Mouse (Mus musculus): Measurements from ENCODE around the gene Ush1c. TPM values are rescaled to one million over a fixed set of nuclear protein-coding genes. Genes with fewer than 3 reads are reported as not detected.
A peak's percentile ranks its signal among the peaks of the same experiment; 100 is the strongest.

Ush1c gene
- polyA plus RNA-seq, 1 experiment from 2014 or later = 2.3 TPM

DNA sequence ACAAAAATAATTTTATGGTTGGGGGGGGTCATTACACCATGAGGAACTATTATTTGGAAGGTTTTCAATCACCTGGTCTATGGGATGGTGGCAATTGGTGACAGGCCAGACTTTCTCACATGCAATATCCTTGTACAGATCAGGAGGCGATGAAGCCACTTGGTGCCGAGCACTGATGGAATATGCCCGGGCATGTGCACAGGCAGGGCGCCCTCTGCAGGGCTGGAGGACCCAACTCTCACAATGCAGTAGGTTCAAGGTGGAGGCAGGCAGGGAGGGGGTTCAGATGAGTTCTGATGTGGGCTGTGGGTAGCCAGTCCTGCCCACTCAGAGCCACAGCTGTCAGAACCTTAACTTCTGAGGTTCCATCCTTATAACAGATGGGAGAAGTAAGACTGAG is 13.5 kb upstream of the Ush1c start:
- 86% methylated on average over 4 of the region's 4 CpGs for WGBS
- Histone ChIP-seq H3K4me1 (ENCODE audit: control insufficient read depth, insufficient read depth, low read length) (no peaks in the 10 kb centered on the region), H3K27me3 (ENCODE audit: control insufficient read depth, insufficient read depth, low read depth, low read length) (no peaks in the 10 kb centered on the region), H3K9me3 (replicated peaks; ENCODE audit: control insufficient read depth, low read length, poor library complexity, severe bottlenecking) (no peaks in the 10 kb centered on the region), H3K36me3 (ENCODE audit: control insufficient read depth, insufficient read depth, low read length) (no peaks in the 10 kb centered on the region), H3K27ac (ENCODE audit: low read length) (no peak overlapping the region), H3K9ac (ENCODE audit: low read depth, low read length) (no peak overlapping the region), H3K4me3 (ENCODE audit: low read depth, low read length) (no peak overlapping the region), H3K4me2 (ENCODE audit: low read length) (no peak overlapping the region)
- ATAC-seq = no peak

- no peak overlapping the region for H3K4me2 ChIP-seq (ENCODE audit: low read length)
- H3K27ac ChIP-seq (ENCODE audit: low read length) = no peak overlapping the region
- H3K4me1 ChIP-seq (ENCODE audit: control insufficient read depth, insufficient read depth, low read length) = no peaks in the 10 kb centered on the region
- no peak overlapping the region for H3K4me3 ChIP-seq (ENCODE audit: low read depth, low read length)
- no peaks in the 10 kb centered on the region for H3K27me3 ChIP-seq (ENCODE audit: control insufficient read depth, insufficient read depth, low read depth, low read length)
- no peaks in the 10 kb centered on the region for H3K9me3 ChIP-seq (replicated peaks; ENCODE audit: control insufficient read depth, low read length, poor library complexity, severe bottlenecking)
- 89% methylated on average over 3 of the region's 3 CpGs for WGBS
- no peaks in the 10 kb centered on the region for H3K36me3 ChIP-seq (ENCODE audit: control insufficient read depth, insufficient read depth, low read length)
- no peak overlapping the region for H3K9ac ChIP-seq (ENCODE audit: low read depth, low read length)
- ATAC-seq = no peak
Observed at GRCm38 (mm10) chr7:46247606-46248005, 9.3 kb upstream of the Ush1c start.

- no peak overlapping the region for H3K4me3 ChIP-seq (ENCODE audit: low read depth, low read length)
- H3K27ac ChIP-seq (ENCODE audit: low read length) = no peak overlapping the region
- no peaks in the 10 kb centered on the region for H3K9me3 ChIP-seq (replicated peaks; ENCODE audit: control insufficient read depth, low read length, poor library complexity, severe bottlenecking)
- no peak overlapping the region for H3K9ac ChIP-seq (ENCODE audit: low read depth, low read length)
- H3K27me3 ChIP-seq (ENCODE audit: control insufficient read depth, insufficient read depth, low read depth, low read length) = no peaks in the 10 kb centered on the region
- H3K36me3 ChIP-seq (ENCODE audit: control insufficient read depth, insufficient read depth, low read length) = no peaks in the 10 kb centered on the region
- no peaks in the 10 kb centered on the region for H3K4me1 ChIP-seq (ENCODE audit: control insufficient read depth, insufficient read depth, low read length)
- H3K4me2 ChIP-seq (ENCODE audit: low read length) = no peak overlapping the region
- ATAC-seq = no peak
Observed at GRCm38 (mm10) chr7:46246876-46247275, 8.6 kb upstream of the Ush1c start.

- WGBS = 24% methylated on average over 2 of the region's 2 CpGs
- no peak for ATAC-seq
- H3K4me3 ChIP-seq (ENCODE audit: low read depth, low read length) = no peak within 1 kb of the TSS
Observed at GRCm38 (mm10) chr7:46240696-46241095, 2.4 kb upstream of the Ush1c start, which contains the start of gene Otog. Gene Otog, plus strand, starts transcription at chr7:46240987.

DNA sequence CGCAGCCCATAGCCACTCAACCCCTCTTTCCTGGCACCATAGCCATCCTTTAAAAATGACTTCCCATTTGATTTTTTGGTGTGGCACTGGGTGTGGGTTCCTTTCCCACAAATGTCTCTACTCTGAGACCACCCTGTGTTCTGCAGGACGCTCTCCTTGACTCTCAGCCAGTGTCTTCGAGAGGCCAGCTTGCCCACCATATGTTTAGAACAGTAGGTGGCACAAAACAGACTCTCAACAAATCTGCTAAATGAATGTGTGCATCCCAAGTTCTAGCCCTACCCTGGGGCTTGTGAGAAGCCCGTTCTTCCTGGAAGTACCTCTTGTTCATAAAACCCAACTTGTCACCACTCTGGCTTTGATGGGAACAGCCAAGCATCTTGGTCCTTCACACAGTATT is 1.8 kb upstream of the Ush1c start:
- Histone ChIP-seq H3K27me3 (ENCODE audit: control insufficient read depth, insufficient read depth, low read depth, low read length) (no peaks in the 10 kb centered on the region; the same call in 1 of the 2 replicates), H3K4me3 (ENCODE audit: low read depth, low read length) (no peak overlapping the region), H3K27ac (ENCODE audit: low read length) (no peak overlapping the region), H3K9ac (ENCODE audit: low read depth, low read length) (no peak overlapping the region), H3K36me3 (ENCODE audit: control insufficient read depth, insufficient read depth, low read length) (no peaks in the 10 kb centered on the region), H3K4me2 (ENCODE audit: low read length) (no peak overlapping the region), H3K9me3 (replicated peaks; ENCODE audit: control insufficient read depth, low read length, poor library complexity, severe bottlenecking) (no peaks in the 10 kb centered on the region), H3K4me1 (ENCODE audit: control insufficient read depth, insufficient read depth, low read length) (peaks cover 19% of the 10 kb centered on the region)
- WGBS = 85% methylated on average over 4 of the region's 4 CpGs
- ATAC-seq = no peak

More at GRCm38 (mm10) chr7:46240696-46241095, 2.4 kb upstream of the Ush1c start, which contains the start of gene Otog:
- Histone ChIP-seq H3K4me1 (ENCODE audit: control insufficient read depth, insufficient read depth, low read length) (peaks cover 16% of the 10 kb centered on the region), H3K9me3 (replicated peaks; ENCODE audit: control insufficient read depth, low read length, poor library complexity, severe bottlenecking) (no peaks in the 10 kb centered on the region), H3K9ac (ENCODE audit: low read depth, low read length) (no peak within 1 kb of the TSS), H3K27me3 (ENCODE audit: control insufficient read depth, insufficient read depth, low read depth, low read length) (no peaks in the 10 kb centered on the region; the same call in 1 of the 2 replicates), H3K27ac (ENCODE audit: low read length) (no peak within 1 kb of the TSS), H3K4me2 (ENCODE audit: low read length) (no peak within 1 kb of the TSS), H3K36me3 (ENCODE audit: control insufficient read depth, insufficient read depth, low read length) (no peaks in the 10 kb centered on the region)

DNA sequence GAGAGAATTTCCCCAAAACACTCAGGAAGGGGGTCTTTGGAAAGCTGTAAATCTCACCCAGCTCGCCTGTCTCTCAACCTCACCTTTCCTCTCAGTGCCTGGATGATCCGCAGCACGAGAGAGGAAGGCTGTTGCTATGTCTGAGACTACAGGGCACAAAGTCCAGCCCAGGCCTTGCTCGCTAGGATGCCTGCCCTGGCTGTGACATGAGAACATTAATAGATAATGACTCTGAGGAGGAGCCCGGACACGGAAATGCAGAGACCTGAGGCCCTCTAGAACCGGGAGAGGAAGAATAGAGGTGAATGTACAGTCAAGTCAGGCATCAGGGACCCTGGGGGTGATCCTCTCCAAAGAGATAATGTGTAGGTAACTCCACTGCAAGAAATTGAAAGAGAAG is 1.1 kb downstream of the Ush1c start:
- ATAC-seq = no peak
- H3K4me3 ChIP-seq (ENCODE audit: low read depth, low read length) = no peak overlapping the region
- no peak overlapping the region for H3K27ac ChIP-seq (ENCODE audit: low read length)
- H3K4me2 ChIP-seq (ENCODE audit: low read length) = no peak overlapping the region
- no peak overlapping the region for H3K9ac ChIP-seq (ENCODE audit: low read depth, low read length)
- WGBS = 63% methylated on average over 7 of the region's 7 CpGs
- no peaks in the 10 kb centered on the region for H3K9me3 ChIP-seq (replicated peaks; ENCODE audit: control insufficient read depth, low read length, poor library complexity, severe bottlenecking)
- no peaks in the 10 kb centered on the region for H3K36me3 ChIP-seq (ENCODE audit: control insufficient read depth, insufficient read depth, low read length)
- H3K4me1 ChIP-seq (ENCODE audit: control insufficient read depth, insufficient read depth, low read length) = peaks cover 19% of the 10 kb centered on the region
- no peaks in the 10 kb centered on the region; the same call in 1 of the 2 replicates for H3K27me3 ChIP-seq (ENCODE audit: control insufficient read depth, insufficient read depth, low read depth, low read length)

DNA sequence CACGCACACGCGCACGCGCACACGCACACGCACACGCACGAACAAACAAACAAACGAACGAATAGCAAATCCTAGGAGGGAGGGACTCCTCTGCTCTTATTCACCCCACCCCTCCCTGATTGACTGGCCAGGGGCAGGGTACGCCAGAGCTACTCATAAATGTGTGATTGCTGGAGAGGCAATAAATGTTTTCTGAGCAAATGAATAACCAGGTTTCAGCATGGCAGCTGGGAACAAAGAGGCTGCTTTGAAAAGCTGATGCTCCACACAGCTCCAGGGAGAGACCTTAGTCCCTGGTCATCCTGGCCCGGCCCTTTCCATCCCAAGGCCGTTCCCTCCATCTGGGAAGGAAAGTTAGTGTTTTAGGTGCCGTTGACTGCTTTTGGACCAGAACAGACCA is 1.9 kb downstream of the Ush1c start:
- no peaks in the 10 kb centered on the region for H3K9me3 ChIP-seq (replicated peaks; ENCODE audit: control insufficient read depth, low read length, poor library complexity, severe bottlenecking)
- no peaks in the 10 kb centered on the region; the same call in 1 of the 2 replicates for H3K27me3 ChIP-seq (ENCODE audit: control insufficient read depth, insufficient read depth, low read depth, low read length)
- peak; percentile 63 for ATAC-seq
- H3K4me3 ChIP-seq (ENCODE audit: low read depth, low read length) = no peak overlapping the region
- peaks cover 19% of the 10 kb centered on the region for H3K4me1 ChIP-seq (ENCODE audit: control insufficient read depth, insufficient read depth, low read length)
- H3K9ac ChIP-seq (ENCODE audit: low read depth, low read length) = no peak overlapping the region
- no peak overlapping the region for H3K4me2 ChIP-seq (ENCODE audit: low read length)
- no peaks in the 10 kb centered on the region for H3K36me3 ChIP-seq (ENCODE audit: control insufficient read depth, insufficient read depth, low read length)
- H3K27ac ChIP-seq (ENCODE audit: low read length) = peak overlapping the region; percentile 0; the same call in 1 of the 2 replicates
- WGBS = 70% methylated on average over 15 of the region's 15 CpGs

DNA sequence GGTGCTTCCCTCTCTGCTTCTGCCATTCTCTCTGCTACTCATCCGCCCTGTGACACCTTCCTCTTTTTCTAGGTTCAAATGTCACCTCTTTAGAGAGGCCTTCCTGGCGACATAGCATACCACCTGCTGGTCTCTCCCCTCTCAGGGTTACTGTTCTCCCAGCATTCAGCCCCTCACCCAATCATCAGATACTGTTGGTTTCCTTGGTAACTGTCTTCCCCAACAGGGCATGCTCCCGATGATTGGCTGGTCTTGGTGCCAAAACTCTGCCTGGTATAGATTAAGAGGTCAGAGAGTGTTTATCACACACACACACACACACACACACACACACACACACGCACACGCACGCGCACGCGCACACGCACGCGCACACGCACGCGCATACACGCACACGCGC is 2.4 kb downstream of the Ush1c start:
- Histone ChIP-seq H3K27me3 (ENCODE audit: control insufficient read depth, insufficient read depth, low read depth, low read length) (no peaks in the 10 kb centered on the region; the same call in 1 of the 2 replicates), H3K9me3 (replicated peaks; ENCODE audit: control insufficient read depth, low read length, poor library complexity, severe bottlenecking) (no peaks in the 10 kb centered on the region), H3K4me2 (ENCODE audit: low read length) (no peak overlapping the region), H3K9ac (ENCODE audit: low read depth, low read length) (no peak overlapping the region), H3K27ac (ENCODE audit: low read length) (peak overlapping the region; percentile 25; the same call in 1 of the 2 replicates), H3K4me1 (ENCODE audit: control insufficient read depth, insufficient read depth, low read length) (peaks cover 19% of the 10 kb centered on the region), H3K36me3 (ENCODE audit: control insufficient read depth, insufficient read depth, low read length) (no peaks in the 10 kb centered on the region), H3K4me3 (ENCODE audit: low read depth, low read length) (no peak overlapping the region)
- 48% methylated on average over 12 of the region's 18 CpGs for WGBS
- peak; percentile 86 for ATAC-seq

DNA sequence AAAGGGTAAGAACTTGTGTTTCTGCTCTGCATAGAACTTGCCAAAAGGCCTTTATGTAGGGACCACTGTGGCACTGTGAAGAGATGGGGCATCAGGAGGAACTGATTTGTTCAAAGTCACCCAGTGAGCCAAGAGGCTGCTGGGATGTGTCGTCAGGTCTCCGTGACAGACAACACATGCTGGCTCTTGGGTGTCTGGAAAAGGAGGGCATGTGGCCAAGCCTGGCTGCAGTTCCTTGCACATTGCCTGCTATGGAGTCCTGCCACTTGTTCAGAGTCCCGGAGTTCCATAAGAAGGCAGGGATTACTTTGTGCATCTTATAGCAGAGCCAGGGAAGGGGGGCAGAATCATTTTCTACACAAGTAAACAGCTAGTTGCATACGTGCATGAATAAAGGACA is 11.4 kb downstream of the Ush1c start:
- WGBS = 53% methylated on average over 4 of the region's 4 CpGs
- Histone ChIP-seq H3K9me3 (replicated peaks; ENCODE audit: control insufficient read depth, low read length, poor library complexity, severe bottlenecking) (no peaks in the 10 kb centered on the region), H3K9ac (ENCODE audit: low read depth, low read length) (no peak overlapping the region), H3K4me1 (ENCODE audit: control insufficient read depth, insufficient read depth, low read length) (peaks cover 2% of the 10 kb centered on the region; the same call in 1 of the 2 replicates), H3K27me3 (ENCODE audit: control insufficient read depth, insufficient read depth, low read depth, low read length) (no peaks in the 10 kb centered on the region), H3K4me3 (ENCODE audit: low read depth, low read length) (no peak overlapping the region), H3K36me3 (ENCODE audit: control insufficient read depth, insufficient read depth, low read length) (no peaks in the 10 kb centered on the region), H3K4me2 (ENCODE audit: low read length) (no peak overlapping the region), H3K27ac (ENCODE audit: low read length) (no peak overlapping the region)
- ATAC-seq = no peak
